Comparison of ENCODE assay signal across 17 mouse cellular contexts in the genomic region with DNA sequence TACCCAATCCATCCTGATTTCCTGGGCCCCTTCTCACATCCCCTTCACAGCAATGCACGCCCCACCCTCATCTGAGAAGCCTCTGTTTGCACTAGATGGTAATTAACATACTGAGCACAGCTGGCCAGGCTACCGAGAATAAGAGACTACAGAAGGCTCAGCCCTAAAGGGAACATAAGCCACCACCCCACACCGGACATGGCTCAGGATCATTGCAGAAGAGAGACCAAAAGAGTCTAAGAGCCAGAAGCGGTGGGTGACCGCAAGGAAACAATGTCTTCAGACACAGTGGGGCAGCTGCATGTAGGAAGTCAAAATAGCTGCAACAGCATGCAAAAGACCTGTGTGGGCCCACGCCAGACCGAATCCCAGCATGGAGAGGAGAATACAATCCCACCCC. TPM values are rescaled to one million over a fixed set of nuclear protein-coding genes. Genes with fewer than 3 reads are reported as not detected.
DNase-seq lines count a peak whose midpoint lies in the region; ATAC-seq and TF ChIP-seq lines count a peak whose summit lies in the region.
"Had no signal": no experiment of that assay in that cellular context is flagged by ENCODE, and none has a peak within 500 bp of the region (broad histone marks: within the 10 kb centered on the region; RNA-seq: fewer than 3 reads in every experiment).

No protein-coding gene starts in this region.

- no peak overlapping the region for H3K9ac ChIP-seq in embryonic facial prominence, embryonic 11.5 days (replicated peaks; ENCODE audit: low read length)
- H3K9ac ChIP-seq in midbrain, embryonic 15.5 days: no peak overlapping the region
- no peak overlapping the region for H3K9ac ChIP-seq in limb, embryonic 14.5 days (ENCODE audit: low read depth, low read length, severe bottlenecking)
- no peak overlapping the region for H3K9ac ChIP-seq in forebrain, postnatal 0 days

- no peak overlapping the region for H3K4me2 ChIP-seq in embryonic facial prominence, embryonic 11.5 days (ENCODE audit: low read depth, low read length)
- H3K4me2 ChIP-seq in midbrain, embryonic 15.5 days: no peak overlapping the region
- H3K4me2 ChIP-seq in limb, embryonic 14.5 days (replicated peaks; ENCODE audit: low read depth, low read length, severe bottlenecking): peak overlapping the region; percentile 28; the same call in 1 of the 2 replicates
- no peak overlapping the region for H3K4me2 ChIP-seq in forebrain, postnatal 0 days (ENCODE audit: low read depth)

- WGBS in embryonic facial prominence, embryonic 11.5 days: 41% methylated on average over 7 of the region's 7 CpGs
- WGBS in embryonic facial prominence, embryonic 10.5 days: 47% methylated on average over 7 of the region's 7 CpGs
- 40% methylated on average over 7 of the region's 7 CpGs for WGBS in midbrain, embryonic 10.5 days
- 25% methylated on average over 7 of the region's 7 CpGs for WGBS in midbrain, embryonic 15.5 days
- 42% methylated on average over 7 of the region's 7 CpGs for WGBS in limb, embryonic 14.5 days
- 36% methylated on average over 7 of the region's 7 CpGs for WGBS in forebrain, postnatal 0 days

- H3K9me3 ChIP-seq in embryonic facial prominence, embryonic 11.5 days (replicated peaks; ENCODE audit: control insufficient read depth, low read length): no peaks in the 10 kb centered on the region
- no peaks in the 10 kb centered on the region for H3K9me3 ChIP-seq in embryonic facial prominence, embryonic 10.5 days
- H3K9me3 ChIP-seq in midbrain, embryonic 10.5 days (replicated peaks): no peaks in the 10 kb centered on the region
- H3K9me3 ChIP-seq in midbrain, embryonic 15.5 days: no peaks in the 10 kb centered on the region
- H3K9me3 ChIP-seq in limb, embryonic 14.5 days (ENCODE audit: control insufficient read depth, low read length): no peaks in the 10 kb centered on the region
- H3K9me3 ChIP-seq in forebrain, postnatal 0 days (ENCODE audit: low read length): no peaks in the 10 kb centered on the region

- H3K27ac ChIP-seq in embryonic facial prominence, embryonic 11.5 days (replicated peaks; ENCODE audit: low read depth, low read length): no peak overlapping the region
- no peak overlapping the region for H3K27ac ChIP-seq in embryonic facial prominence, embryonic 10.5 days (replicated peaks)
- H3K27ac ChIP-seq in midbrain, embryonic 10.5 days (replicated peaks): peak overlapping the region; percentile 59
- no peak overlapping the region for H3K27ac ChIP-seq in midbrain, embryonic 15.5 days
- H3K27ac ChIP-seq in limb, embryonic 14.5 days (replicated peaks; ENCODE audit: low read depth, low read length): no peak overlapping the region
- no peak overlapping the region for H3K27ac ChIP-seq in forebrain, postnatal 0 days (ENCODE audit: low read depth, low read length)

- no peaks in the 10 kb centered on the region for H3K4me1 ChIP-seq in embryonic facial prominence, embryonic 11.5 days (ENCODE audit: control insufficient read depth, insufficient read depth, low read length)
- H3K4me1 ChIP-seq in embryonic facial prominence, embryonic 10.5 days: peaks cover 23% of the 10 kb centered on the region
- H3K4me1 ChIP-seq in midbrain, embryonic 10.5 days: peaks cover 9% of the 10 kb centered on the region
- no peaks in the 10 kb centered on the region for H3K4me1 ChIP-seq in midbrain, embryonic 15.5 days
- peaks cover 6% of the 10 kb centered on the region for H3K4me1 ChIP-seq in limb, embryonic 14.5 days (ENCODE audit: control insufficient read depth, insufficient read depth, low read length)
- no peaks in the 10 kb centered on the region for H3K4me1 ChIP-seq in forebrain, postnatal 0 days (ENCODE audit: insufficient read depth)

- no peak for TF ChIP-seq POLR2A in limb, embryonic 14.5 days (IDR thresholded peaks at IDR 0.05; ENCODE audit: borderline replicate concordance, extremely low read depth, insufficient read depth, insufficient read length)

- peaks cover 2% of the 10 kb centered on the region; the same call in 1 of the 2 replicates for H3K27me3 ChIP-seq in embryonic facial prominence, embryonic 11.5 days (ENCODE audit: control insufficient read depth, insufficient read depth, low read length)
- H3K27me3 ChIP-seq in embryonic facial prominence, embryonic 10.5 days (replicated peaks; ENCODE audit: low read depth, poor library complexity, severe bottlenecking): peaks cover 14% of the 10 kb centered on the region
- H3K27me3 ChIP-seq in midbrain, embryonic 10.5 days (ENCODE audit: low read depth, poor library complexity, severe bottlenecking): peaks cover 12% of the 10 kb centered on the region
- H3K27me3 ChIP-seq in midbrain, embryonic 15.5 days (replicated peaks): peaks cover 6% of the 10 kb centered on the region; the same call in 1 of the 2 replicates
- H3K27me3 ChIP-seq in limb, embryonic 14.5 days (ENCODE audit: control insufficient read depth, insufficient read depth, low read length): no peaks in the 10 kb centered on the region
- H3K27me3 ChIP-seq in forebrain, postnatal 0 days (ENCODE audit: insufficient read depth, low read length): no peaks in the 10 kb centered on the region

- peak; percentile 12 for DNase-seq in embryonic facial prominence, embryonic 11.5 days (ENCODE audit: low spot score)
- DNase-seq in embryonic facial prominence, embryonic 10.5 days (ENCODE audit: low spot score): no peak
- peak; percentile 27 for DNase-seq in midbrain, embryonic 10.5 days (ENCODE audit: low spot score)
- no peak for DNase-seq in limb, embryonic 14.5 days (ENCODE audit: low spot score)
- no peak for DNase-seq in spleen, postnatal 4 days (ENCODE audit: low spot score in 2 of 2)
- no peak for DNase-seq in forebrain, postnatal 0 days
- DNase-seq: adrenal gland, postnatal 36 days; cerebellum, postnatal 36 days; heart, adult 18-20 months; heart, postnatal 14 days; kidney, postnatal 14 days; left cerebral cortex, postnatal 4 days; lung, adult 2 months had no signal

- no peak for ATAC-seq in embryonic facial prominence, embryonic 11.5 days (replicated peaks; ENCODE audit: insufficient number of reproducible peaks, low FRiP score, low TSS enrichment, low read depth)
- ATAC-seq in midbrain, embryonic 15.5 days (replicated peaks): no peak
- ATAC-seq in common myeloid progenitor, adult 5-6 weeks (replicated peaks; ENCODE audit: low read depth, poor library complexity, severe bottlenecking): peak; percentile 78
- ATAC-seq in limb, embryonic 14.5 days (ENCODE audit: low FRiP score, low read depth): no peak
- ATAC-seq in forebrain, postnatal 0 days: no peak
- ATAC-seq: inflammation-experienced regulatory T-cells, adult 6 months had no signal

- H3K36me3 ChIP-seq in embryonic facial prominence, embryonic 11.5 days (replicated peaks; ENCODE audit: control insufficient read depth, insufficient read depth, low read depth, low read length): no peaks in the 10 kb centered on the region
- H3K36me3 ChIP-seq in embryonic facial prominence, embryonic 10.5 days (replicated peaks): no peaks in the 10 kb centered on the region
- H3K36me3 ChIP-seq in midbrain, embryonic 10.5 days: no peaks in the 10 kb centered on the region
- H3K36me3 ChIP-seq in midbrain, embryonic 15.5 days (replicated peaks): no peaks in the 10 kb centered on the region
- no peaks in the 10 kb centered on the region for H3K36me3 ChIP-seq in limb, embryonic 14.5 days (ENCODE audit: control insufficient read depth, insufficient read depth, low read length)
- no peaks in the 10 kb centered on the region for H3K36me3 ChIP-seq in forebrain, postnatal 0 days (ENCODE audit: insufficient read depth)

- TF ChIP-seq CTCF in forebrain, postnatal 0 days (IDR thresholded peaks at IDR 0.05; ENCODE audit: low read depth): no peak

- no peak overlapping the region for H3K4me3 ChIP-seq in embryonic facial prominence, embryonic 11.5 days (ENCODE audit: low read depth, low read length)
- H3K4me3 ChIP-seq in embryonic facial prominence, embryonic 10.5 days: no peak overlapping the region
- no peak overlapping the region for H3K4me3 ChIP-seq in midbrain, embryonic 10.5 days
- no peak overlapping the region for H3K4me3 ChIP-seq in midbrain, embryonic 15.5 days
- H3K4me3 ChIP-seq in limb, embryonic 14.5 days (replicated peaks; ENCODE audit: low read length): no peak overlapping the region
- no peak overlapping the region for H3K4me3 ChIP-seq in forebrain, postnatal 0 days (ENCODE audit: low read depth, low read length)

RNA-seq across cellular contexts. Expression of gene Erv3, which starts 50.7 kb away (rescaled TPM):
- polyA plus RNA-seq in embryonic facial prominence, embryonic 11.5 days (2014; fragmentation: Nextera tagmentation; extraction: Ambion mirVana): not detected in 2 replicates
- not detected in 2 replicates for polyA plus RNA-seq in embryonic facial prominence, embryonic 10.5 days (2016; fragmentation: Nextera tagmentation; extraction: Ambion mirVana)
- polyA plus RNA-seq in midbrain, embryonic 10.5 days (2016; fragmentation: Nextera tagmentation; extraction: Ambion mirVana): not detected in 2 replicates
- polyA plus RNA-seq in midbrain, embryonic 15.5 days (2015; fragmentation: Nextera tagmentation; extraction: Ambion mirVana): not detected in 2 replicates
- not detected in 2 replicates for total RNA-seq in common myeloid progenitor, adult 5-6 weeks (2017)
- polyA plus RNA-seq in limb, embryonic 14.5 days (2012; rRNA removed): 0.04 and 0.25 TPM in 2 replicates
- not detected in 2 replicates for polyA plus RNA-seq in limb, embryonic 14.5 days (2014; fragmentation: Nextera tagmentation; extraction: Ambion mirVana)
- total RNA-seq in forebrain, postnatal 0 days (2014; rRNA removed): not detected in 2 replicates
- polyA plus RNA-seq in forebrain, postnatal 0 days (2015; fragmentation: Nextera tagmentation; extraction: Ambion mirVana): 0.06 TPM in 1 of 2 replicates, not detected in the other
- total RNA-seq: adrenal gland, postnatal 36 days; heart, adult 18-20 months; heart, postnatal 14 days; left cerebral cortex, postnatal 4 days had no signal
- polyA plus RNA-seq: inflammation-experienced regulatory T-cells, adult 6 months; lung, adult 2 months; small intestine, adult 2 months had no signal

Comparison
In these comparisons a context has a peak if more than half of its experiments do, and no peak if none do; other contexts are left out.
1. DNase-seq: peak in embryonic facial prominence, embryonic 11.5 days (single experiment) and midbrain, embryonic 10.5 days (single experiment); none in embryonic facial prominence, embryonic 10.5 days (single experiment), limb, embryonic 14.5 days (single experiment), spleen, postnatal 4 days (0 of 2) and forebrain, postnatal 0 days (single experiment).